Mouse (Mus musculus): Measurements from ENCODE around the gene Pacrg.
A peak's percentile ranks its signal among the peaks of the same experiment; 100 is the strongest.

The Pacrg gene

DNA sequence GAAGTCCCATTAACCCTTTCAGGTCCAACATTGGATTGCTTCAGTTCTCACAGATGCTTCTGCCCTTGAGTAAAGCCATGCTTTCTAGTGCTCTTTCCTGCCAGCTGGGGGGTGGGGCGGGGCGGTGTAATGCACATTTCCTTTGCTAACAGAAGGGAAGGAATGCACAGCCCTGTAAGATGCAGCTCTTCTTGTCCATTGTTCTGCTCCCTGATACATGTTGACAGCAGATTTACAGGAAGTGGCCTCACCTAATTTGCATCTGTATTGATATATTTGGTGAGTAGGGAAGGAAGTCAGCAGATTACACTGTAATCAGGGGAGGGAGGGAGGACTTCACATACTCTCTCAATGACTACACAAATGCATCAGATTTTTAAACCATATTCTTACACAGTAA is 100.0 kb downstream of the Pacrg start:
- DNase-seq (ENCODE audit: low spot score in 2 of 2) = no peak

DNA sequence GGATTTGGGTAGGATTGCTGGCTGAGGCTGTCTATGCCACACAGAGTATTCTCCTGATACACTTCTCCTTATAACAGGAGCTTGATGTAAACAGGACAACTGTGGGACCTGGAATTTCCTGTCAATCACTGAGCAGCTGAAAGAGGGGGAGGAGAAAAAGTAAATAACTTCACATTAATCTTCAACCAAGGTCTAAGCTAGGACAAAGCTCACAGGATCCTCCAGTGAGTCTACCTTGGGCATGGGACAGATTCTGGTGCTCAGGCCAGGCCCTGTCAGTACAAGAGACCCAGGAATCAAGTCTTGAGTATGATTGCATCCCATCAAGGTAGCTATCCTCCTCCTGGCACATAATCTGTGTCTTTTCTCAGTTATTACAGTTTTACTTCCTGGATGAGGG is 102.1 kb downstream of the Pacrg start:
- DNase-seq (ENCODE audit: low spot score in 2 of 2) = no peak

DNA sequence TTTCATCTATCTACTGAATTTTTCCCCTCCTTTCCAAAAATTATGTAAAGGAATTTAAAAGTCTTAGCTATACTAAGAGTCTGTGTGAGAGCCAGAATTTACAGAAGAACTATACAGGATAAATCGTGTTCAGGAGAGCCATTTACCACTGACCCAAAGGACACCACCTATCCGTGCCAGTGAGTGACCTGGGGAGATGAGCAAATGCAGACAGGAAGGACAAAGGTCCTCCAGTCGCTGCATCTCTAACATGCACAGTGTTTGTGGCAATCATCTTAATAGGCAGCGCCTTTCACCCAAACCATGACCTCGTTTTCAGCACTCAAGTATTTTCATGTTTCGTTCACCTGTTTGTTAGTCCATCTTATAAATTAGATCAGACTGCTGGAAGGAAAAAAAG is 105.4 kb downstream of the Pacrg start:
- DNase-seq (ENCODE audit: low spot score in 2 of 2) = no peak

DNA sequence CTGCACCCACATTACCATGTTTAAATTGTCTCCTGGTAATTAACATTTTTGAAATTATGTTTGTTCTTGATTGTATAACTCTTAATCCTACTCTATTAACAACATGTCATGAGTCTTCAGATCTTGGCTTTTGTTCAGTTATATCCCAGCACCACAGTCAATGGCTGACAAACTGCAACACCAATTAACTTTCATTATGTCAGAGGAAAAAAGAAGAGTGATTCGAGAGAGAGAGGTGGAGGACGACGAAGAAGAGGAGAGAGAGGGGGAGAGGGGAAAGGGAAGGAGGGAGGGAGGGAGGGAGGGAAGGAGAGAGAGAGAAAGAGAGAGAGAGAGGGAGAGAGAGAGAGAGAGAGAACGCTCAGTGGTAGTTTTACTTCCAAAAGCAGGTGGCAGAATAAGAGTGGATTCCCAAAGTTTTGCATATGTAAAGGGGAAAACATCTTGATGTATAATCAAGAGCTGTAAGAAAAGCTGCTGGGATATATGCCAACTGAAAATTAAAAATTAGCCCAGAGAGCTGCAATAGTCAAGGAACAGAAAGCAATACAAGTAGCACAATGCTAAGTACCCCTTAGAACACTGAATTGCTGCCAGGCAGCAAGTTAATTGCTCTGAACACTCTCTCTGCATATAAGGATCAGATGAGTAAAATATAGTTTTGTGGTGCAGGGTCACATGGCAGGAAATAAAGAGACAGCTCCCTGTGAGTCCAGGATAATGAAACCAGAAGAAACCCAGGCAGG is 107.6 kb downstream of the Pacrg start:
- DNase-seq (ENCODE audit: low spot score in 2 of 2) = no peak

DNA sequence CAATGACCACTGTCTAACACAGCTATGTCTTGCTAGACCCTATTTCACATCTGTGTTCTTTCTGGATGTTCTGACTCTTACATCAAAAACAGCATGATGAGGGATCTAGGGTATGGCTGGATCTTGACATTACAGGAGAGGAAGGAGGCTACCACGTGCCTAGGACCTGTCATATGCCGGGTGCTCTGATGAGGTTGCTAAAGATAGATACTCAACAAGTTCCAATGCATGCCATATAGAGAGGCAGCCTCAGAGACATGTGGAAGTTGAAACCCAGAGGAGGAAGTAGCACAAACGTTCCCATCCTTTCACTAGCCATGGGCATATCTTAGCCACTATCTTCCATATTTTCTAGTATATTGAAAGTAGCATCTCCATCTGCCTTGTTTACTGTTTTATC is 115.3 kb downstream of the Pacrg start:
- DNase-seq (ENCODE audit: low spot score in 2 of 2) = no peak

DNA sequence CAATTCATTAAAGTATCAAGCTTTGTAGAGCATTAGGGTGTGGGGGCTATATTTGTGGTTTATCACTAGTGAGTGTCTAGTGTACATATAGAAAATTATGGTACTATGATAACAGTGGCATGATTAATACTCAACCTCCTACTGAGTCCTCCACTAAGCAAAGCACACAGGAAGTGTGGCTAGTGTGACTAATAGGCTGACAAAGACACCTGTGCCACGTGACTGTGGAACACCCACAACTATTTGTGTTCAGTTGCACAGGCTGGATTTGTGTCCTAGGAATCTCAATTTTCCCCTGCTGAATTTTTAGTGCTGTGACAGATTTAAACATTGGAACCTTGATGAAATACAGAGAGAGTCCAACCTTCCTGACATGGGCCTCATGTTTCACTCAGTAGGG is 118.5 kb downstream of the Pacrg start:
- DNase-seq (ENCODE audit: low spot score in 2 of 2) = no peak

DNA sequence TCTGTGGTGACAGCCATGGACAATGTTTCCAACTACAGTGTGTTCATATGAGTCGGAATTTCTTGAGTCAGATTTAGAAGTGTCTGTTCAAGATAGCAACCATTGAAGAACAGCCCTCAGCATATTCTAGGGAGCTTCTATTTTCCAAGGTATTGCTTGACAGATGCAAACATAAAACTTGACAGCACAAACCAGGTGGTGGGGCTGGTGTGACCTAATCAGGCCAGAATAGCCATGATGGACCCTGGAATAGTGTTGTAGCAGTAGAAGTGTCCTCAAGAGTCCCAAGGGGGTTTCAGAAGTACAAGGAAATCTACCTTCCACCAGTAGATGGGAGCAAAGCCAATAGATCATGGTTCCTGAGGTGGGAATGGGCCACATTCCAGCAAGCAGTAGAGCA is 123.0 kb downstream of the Pacrg start:
- DNase-seq (ENCODE audit: low spot score in 2 of 2) = no peak

DNA sequence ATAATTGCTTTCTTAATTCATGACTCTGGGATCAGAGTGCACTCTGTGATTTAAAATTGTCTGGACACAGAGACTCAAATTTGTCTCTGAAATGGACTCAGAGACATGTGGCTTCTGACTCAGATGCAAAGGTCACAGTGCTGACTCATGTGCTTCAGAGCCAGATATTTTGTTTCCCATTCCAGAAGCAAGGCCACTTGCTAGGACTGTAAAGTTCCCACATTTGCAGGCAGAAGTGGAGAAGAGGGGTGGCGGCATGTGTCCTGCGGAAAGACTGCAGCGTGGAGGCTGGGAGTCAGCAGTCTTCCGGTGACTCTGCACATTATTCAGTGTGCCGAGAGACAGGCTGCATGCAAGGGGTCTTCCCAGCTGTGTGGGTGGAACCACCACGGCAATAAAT is 137.3 kb downstream of the Pacrg start:
- DNase-seq (ENCODE audit: low spot score in 2 of 2) = peak; percentile 5 to 8

DNA sequence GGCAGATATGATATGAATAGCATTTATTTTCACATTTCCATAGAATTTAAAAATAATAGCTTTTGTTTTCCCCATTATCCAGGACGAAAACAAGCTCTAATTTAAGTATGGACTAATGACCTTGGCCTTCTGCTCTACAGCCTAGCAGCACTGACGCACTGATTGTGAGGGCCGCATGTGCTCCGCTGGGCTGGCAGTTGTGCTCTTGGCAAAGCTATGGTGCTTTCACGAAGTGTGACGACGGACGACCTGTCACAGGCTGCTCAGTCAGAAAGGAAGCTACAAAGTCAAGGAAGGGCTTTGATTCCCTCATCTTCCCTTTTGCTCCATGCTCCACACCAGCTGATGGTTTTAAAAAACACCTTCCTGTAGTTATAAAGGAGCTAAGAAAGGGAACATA is 142.1 kb downstream of the Pacrg start:
- no peak for DNase-seq (ENCODE audit: low spot score in 2 of 2)

DNA sequence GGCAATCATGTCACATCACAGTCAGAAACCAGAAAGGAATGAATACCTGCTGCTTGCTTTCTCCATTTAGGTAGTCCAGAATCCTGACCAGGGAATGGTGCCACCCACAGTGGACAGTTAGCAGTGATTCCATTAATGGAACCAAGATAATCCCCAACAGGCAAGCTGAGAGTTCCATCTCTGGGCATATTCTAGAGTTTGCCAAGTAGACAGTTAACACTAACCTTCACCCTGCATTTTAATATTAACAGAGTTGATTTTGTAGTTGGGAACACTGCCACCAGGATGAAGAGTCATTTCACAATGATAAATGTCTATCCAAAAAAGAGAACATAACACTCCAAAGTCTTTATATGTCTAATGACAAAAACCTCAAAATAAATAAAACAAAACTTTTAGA is 144.7 kb downstream of the Pacrg start:
- no peak for DNase-seq (ENCODE audit: low spot score in 2 of 2)

DNA sequence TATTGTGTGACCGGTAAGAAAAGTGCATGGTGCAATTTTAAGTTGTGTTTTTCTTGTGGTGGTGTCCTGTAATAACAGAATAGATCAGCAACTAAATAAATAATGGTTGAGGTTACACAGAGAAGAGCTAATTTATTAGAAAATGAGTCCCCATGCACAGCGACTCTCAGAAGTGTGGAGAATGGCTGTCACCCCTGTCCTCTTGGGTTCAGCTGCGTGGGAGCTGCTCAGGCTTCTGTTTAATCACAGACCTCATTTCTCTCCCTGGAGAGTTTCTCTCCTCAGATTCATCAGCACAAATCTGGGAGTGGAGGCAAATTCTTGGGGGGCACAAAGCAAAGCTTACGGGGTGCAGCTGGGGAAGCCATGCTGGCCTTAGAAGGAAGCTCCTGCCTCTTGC is 163.0 kb downstream of the Pacrg start:
- DNase-seq (ENCODE audit: low spot score in 2 of 2) = no peak

DNA sequence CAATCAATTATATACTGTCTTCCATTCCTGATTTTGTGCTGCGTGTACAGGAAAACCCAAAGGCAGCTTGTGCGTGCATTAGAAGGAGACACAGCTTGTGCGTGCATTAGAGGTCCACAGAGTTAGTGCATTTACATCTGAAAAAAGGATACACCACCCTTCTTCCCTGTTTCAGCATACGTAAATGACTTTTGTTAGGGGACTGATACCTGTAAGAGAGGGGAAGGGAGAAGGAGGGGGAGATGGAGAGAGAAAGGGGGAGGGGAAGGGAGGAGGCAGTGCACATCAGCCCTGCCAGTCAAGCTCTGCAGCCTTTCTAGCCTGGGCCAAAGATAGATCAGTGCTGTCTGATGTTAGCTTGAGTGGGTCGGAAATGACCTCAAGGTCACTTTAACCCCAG is 164.6 kb downstream of the Pacrg start:
- DNase-seq (ENCODE audit: low spot score in 2 of 2) = no peak

DNA sequence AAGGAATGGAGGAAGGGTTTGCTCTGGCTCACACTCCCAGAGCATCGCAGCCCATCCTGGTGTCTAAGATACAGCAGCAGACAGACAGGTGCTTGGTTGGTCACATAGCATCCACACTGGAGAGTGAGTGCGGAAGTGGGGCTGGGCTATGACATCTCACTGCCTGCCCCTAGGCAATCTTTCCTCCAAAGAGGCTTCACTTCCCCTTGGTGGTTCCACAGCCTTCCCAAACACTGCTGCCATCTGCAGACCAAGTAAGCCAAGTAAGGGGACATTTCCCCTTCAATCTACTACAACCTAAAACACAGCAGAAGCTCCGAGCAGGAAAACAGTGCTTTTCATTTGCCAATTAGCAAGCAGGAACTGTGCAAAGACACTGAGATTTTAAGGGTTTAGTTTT is 165.1 kb downstream of the Pacrg start:
- no peak for DNase-seq (ENCODE audit: low spot score in 2 of 2)

DNA sequence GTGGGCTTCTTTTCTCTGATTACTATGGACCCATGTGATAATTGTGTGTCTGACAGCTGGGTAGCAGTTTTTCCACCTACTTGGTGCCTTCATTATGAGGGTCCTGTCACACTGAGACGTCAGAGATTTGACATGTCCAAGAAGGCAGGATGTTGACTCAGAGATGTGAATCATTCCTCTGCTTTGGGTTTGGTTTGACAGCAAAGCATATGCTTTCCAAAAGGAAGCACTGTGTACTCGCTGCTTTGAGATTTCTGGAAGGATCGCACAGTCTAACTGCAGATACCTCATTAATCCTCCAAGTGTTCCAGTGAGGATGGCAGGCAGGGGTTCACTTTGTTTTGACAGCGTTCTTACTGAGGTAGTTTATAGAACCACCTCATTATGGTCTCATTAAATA is 178.8 kb downstream of the Pacrg start:
- no peak for DNase-seq (ENCODE audit: low spot score in 2 of 2)

DNA sequence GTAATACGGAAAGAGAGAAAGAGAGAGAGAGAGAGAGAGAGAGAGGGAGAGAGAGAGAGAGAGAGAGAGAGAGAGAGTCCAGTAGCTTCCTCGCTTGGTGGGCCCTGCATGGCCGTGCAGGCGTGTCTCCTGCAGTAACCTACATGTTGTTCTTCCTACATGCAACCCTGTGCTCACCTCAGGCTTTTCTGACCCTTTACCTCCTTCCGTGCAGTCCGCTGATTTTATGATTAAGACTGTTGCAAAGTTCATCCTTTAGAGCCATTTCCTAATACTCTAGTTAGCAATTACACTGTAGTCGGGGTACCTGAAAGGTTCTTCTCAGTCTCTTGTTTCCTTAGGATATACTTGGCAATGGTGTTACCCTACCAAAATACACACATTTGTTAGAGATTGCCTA is 196.5 kb downstream of the Pacrg start:
- no peak for DNase-seq (ENCODE audit: low spot score in 2 of 2)

DNA sequence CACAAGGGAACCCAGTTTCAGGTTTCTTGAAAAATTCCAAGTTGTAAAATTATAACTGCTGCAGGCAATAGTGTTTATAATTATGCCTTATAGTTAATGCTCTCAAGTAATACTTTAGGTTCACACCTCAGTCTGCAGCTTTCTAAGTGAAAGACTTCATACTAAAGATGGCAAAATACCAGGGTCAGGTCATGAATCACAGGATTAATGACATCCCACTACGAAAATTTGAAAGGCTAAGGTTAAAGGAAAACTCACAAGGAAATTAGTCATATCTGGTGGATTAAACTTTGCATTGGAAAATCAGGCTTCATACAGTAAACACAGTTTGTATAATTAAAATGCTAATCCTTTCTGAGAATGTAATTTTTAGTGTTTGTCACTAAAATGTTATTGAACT is 200.3 kb downstream of the Pacrg start:
- DNase-seq (ENCODE audit: low spot score in 2 of 2) = no peak

DNA sequence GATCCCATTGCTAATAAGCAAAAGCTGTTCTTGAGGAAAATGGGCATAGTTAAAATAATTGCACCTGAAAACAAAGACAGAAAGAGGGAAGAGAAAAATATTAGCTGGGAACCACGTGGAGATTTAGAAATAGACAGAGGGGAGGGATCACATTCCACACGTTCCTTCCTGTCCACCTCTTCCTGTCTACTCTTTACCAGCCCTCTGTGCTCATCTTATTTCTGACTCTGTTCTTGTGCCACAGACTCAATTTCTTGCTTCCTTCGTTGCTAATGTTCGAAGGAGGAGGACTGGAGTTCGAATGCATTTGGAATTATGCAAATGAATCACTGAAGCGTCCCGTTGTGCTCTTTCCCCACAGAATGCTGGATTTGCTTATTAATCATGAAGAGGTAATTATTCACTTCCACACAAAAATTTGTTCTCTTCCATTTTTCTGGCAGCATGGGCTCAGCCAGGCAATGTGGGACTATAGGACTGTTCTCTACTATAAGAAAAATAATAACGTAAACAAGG is 204.1 kb downstream of the Pacrg start:
- DNase-seq (ENCODE audit: low spot score in 2 of 2) = no peak

DNA sequence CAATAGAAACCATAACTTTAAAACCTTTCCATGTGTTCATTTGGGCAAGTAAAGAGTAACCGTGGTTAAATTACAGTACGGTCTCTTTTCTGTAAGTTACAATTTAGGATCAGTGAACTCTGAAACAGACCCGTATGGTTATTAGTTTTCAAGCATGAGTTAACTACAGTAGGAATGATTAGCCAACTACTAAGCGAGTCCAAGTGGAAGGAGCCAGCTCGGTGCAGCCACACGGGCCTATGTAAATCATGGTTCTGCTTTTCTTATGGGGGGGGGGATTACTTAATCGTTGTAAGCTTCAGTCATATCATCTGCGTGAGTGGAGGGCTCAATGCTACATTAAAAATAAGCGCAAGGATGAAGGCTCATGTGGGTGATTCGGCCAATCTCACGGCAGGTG is 204.6 kb downstream of the Pacrg start:
- no peak for DNase-seq (ENCODE audit: low spot score in 2 of 2)

DNA sequence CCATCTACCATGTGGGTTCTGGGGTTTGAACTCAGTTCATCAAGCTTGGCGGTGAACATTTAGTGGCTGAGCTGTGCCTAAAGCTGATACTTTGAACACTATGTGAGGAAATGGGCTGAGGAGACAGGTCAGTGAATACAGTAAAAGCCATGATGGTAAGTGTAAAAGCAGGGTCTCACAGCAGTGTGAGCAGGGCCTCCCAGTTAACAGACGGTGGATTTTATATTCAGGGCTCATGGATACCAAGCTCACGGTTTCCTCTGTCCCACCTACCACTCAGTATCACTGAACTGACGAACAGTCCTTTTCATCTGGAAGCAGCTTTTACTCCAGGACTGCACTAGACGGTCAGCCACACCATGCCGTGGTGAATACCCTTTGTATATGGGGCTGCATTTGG is 205.1 kb downstream of the Pacrg start:
- no peak for DNase-seq (ENCODE audit: low spot score in 2 of 2)

DNA sequence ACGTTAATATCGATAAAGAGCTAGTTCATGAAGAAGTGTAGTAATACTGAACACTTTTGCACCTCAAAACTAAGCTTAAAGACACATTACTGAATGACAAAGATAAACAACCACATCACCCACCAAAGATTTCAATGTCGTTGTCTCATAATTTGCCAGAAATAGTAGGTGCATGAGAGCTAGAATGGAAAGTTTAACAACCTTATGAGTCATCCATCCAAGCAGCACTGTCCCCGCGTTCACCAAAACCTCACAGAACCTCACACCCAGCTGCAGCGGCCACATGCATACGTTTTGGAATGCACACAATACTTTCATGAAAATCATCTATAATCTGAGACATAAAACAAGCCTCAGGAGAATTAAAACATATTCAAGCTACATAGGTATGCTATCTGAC is 206.3 kb downstream of the Pacrg start:
- DNase-seq (ENCODE audit: low spot score in 2 of 2) = no peak

DNA sequence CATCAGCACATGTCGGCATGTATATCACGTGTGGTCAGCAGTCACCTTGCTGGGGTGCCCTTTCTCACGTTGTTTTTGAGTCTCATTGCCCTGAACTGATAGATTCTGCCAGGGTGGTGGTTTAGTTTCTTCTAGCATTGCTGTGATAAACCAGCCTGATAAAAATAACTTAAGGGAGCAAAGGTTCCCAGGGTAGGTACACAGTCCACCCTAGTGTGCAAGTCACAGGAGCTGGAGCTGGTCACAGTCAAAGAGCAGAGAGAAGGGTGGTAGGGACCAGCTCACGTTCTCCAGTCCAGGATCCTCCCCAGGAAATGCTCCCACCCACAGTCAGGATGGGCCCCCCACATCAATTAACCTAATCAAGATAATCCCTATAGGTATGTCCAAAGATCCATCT is 211.9 kb downstream of the Pacrg start:
- no peak for DNase-seq (ENCODE audit: low spot score in 2 of 2)

DNA sequence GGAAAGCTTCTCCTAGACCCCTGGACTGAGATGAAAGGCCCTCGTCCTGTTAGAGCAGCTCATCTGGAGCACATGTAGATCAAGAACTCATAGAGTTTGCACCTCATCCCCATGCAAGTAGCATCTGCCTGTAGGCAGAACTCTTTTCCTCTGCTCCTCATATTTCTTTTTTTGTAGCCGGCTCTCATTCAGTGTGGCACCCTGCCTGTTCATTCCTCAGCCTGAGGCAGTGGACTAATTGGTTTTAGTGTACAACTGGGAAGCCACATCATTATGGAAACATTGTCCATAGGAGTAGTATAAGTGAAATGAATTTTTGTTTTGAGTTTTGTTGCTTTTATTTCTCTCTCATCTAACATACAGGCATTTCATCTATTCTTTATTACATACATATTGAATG is 212.6 kb downstream of the Pacrg start:
- no peak for DNase-seq (ENCODE audit: low spot score in 2 of 2)

DNA sequence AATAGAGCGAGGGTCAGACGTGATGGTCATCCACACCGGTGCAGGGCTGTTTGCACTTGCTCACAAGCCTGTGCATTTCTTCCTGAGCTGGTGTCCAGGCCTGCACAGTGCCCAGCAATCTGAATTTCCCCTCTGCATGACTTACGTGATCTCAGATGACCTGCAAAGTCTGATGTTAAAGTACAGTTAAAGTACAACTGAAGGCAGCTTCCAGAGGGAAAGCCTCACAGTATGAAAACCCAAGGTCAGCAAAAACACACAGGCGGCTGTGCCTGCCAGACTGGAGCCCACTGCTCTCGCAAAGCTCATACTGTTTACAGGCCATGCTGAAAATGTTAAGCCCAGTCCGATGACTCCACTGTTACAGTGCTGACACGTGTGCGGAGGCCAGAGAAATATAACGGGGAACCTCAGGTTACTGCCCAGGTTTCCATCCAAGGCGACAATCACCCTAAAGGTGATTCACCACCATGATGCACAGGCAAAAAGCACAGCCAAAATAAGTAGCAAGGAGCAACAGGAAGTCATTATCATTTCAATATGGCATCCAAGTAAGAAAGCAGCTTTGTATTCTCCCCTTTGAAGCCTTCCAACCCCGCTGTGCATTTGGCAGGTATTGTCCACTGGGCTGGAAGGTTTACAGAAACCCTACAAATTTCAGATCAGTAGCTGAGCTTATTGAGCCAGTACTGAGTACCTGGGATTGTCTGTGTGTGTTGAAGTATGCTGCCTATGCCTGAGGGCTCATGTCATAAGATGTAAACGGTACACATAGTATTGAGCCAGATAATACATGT is 213.6 kb downstream of the Pacrg start:
- DNase-seq (ENCODE audit: low spot score in 2 of 2) = no peak
